Mouse (Mus musculus) left cerebral cortex, adult 2 months (tissue): ENCODE data around the gene Amd1. TPM values are rescaled to one million over a fixed set of nuclear protein-coding genes. Genes with fewer than 3 reads are reported as not detected.

Experiments
- DNase-seq, 2 experiments: peaks; one replicate each; pipeline ENCODE4 v3.0.0; 2021 to 2022; ENCODE audit warnings: low spot score in 2 of 2, mixed read lengths in 1 of 2; ENCODE audit errors: extremely low spot score in 1 of 2
- H3K27ac ChIP-seq: fragments of 200-600 bp; 2 replicates; pipeline ENCODE4 v1.8.1; 2022
- H3K4me3 ChIP-seq: fragments of 200-600 bp; 2 replicates; pipeline ENCODE4 v1.8.1; 2022
- CTCF ChIP-seq: fragments of 200-600 bp; IDR thresholded peaks from 2 replicates; pipeline ENCODE4 v1.8.1; 2022; ENCODE audit warnings: antibody characterized with exemption, mild to moderate bottlenecking, moderate library complexity
- intact Hi-C: fragments of 180-260 bp; cut with DNase I; formaldehyde crosslinking; loops from one replicate; pipeline ENCODE4 v1.15.1; 2025
- total RNA-seq, 2 experiments: library from RNA; stranded (reverse); gene quantifications; 2 replicates each; pipeline ENCODE4 v1.2.3; 2021

Amd1 gene
- total RNA-seq, 2 experiments from 2014 or later: 85.7 to 86.1 TPM

DNA sequence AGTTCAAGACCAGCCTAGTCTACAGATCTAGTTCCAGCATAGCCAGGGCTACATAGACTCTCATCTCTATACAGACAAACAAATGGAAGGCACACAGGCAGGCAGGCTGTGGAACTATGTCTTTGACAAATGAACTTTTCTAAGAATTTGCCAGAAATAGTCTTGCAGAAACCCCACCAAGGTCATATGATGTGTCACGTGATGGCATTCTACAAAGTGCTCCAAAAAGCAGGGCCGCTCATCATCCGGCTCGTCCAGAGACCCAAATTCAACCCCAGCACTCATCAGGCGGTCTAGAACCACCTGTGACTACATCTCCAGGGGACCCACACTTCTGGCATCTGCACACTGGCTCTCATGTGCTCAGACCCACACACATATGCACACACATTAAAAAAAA is 64.2 kb downstream of the Amd1 start:
- no peak for TF ChIP-seq CTCF
- DNase-seq: no peak
- no peak overlapping the region for H3K4me3 ChIP-seq
- no peak overlapping the region for H3K27ac ChIP-seq
- intact Hi-C loops: no loop called here

Other genes starting within 250 kb of the Amd1 start
- 1 to 10 TPM; 2.4 to 4.1 TPM for gene Slc16a10, start 159.9 kb downstream of the Amd1 start, total RNA-seq
- gene Rpf2, start 55.1 kb downstream of the Amd1 start, total RNA-seq: 10 to 100 TPM; 15.2 to 15.6 TPM
- gene Gtf3c6, start 44.1 kb downstream of the Amd1 start, total RNA-seq: 10 to 100 TPM; 21.0 to 30.7 TPM
- gene Cdk19, start 37.4 kb upstream of the Amd1 start, total RNA-seq: 10 to 100 TPM; 47.1 to 47.5 TPM